Mouse (Mus musculus) kidney, embryonic 14.5 days (tissue): Measurements from ENCODE around the gene Rgs9bp. TPM values are rescaled to one million over a fixed set of nuclear protein-coding genes. Genes with fewer than 3 reads are reported as not detected.

ENCODE experiments used
- ATAC-seq: fragments of 200-750 bp; cut with Nextera tagmentation; 2 replicates; pipeline ENCODE4 v1.8.0; 2017; ENCODE audit warnings: moderate number of reproducible peaks, mild to moderate bottlenecking, moderate TSS enrichment, moderate library complexity; ENCODE audit not compliant: low FRiP score, low TSS enrichment
- H3K27ac ChIP-seq: fragments of 300-500 bp; sonication (generic); 2 replicates; pipeline ENCODE4 v1.5.1; 2014; ENCODE audit warnings: low read depth, mild to moderate bottlenecking, low read length, moderate library complexity, mixed read lengths
- H3K27me3 ChIP-seq: fragments of 300-500 bp; sonication (generic); 2 replicates; pipeline ENCODE4 v1.6.1; 2014; ENCODE audit warnings: mild to moderate bottlenecking, low read length; ENCODE audit not compliant: control insufficient read depth, insufficient read depth
- H3K36me3 ChIP-seq: fragments of 300-500 bp; sonication (generic); 2 replicates; pipeline ENCODE4 v1.6.1; 2014; ENCODE audit warnings: low read length, mixed read lengths; ENCODE audit not compliant: control insufficient read depth, insufficient read depth
- H3K4me1 ChIP-seq: fragments of 300-500 bp; sonication (generic); 2 replicates; pipeline ENCODE4 v1.6.1; 2014; ENCODE audit warnings: low read length, mixed read lengths; ENCODE audit not compliant: control insufficient read depth, insufficient read depth
- H3K4me2 ChIP-seq: fragments of 300-500 bp; sonication (generic); replicated peaks from 2 replicates; pipeline ENCODE4 v1.6.1; 2014; ENCODE audit warnings: low read depth, mild to moderate bottlenecking, low read length
- H3K4me3 ChIP-seq: fragments of 300-500 bp; sonication (generic); 2 replicates; pipeline ENCODE4 v1.5.1; 2014; ENCODE audit warnings: mild to moderate bottlenecking, low read length
- H3K9ac ChIP-seq: fragments of 300-500 bp; sonication (generic); 2 replicates; pipeline ENCODE4 v1.6.1; 2014; ENCODE audit warnings: low read depth, mild to moderate bottlenecking, low read length, moderate library complexity
- H3K9me3 ChIP-seq: fragments of 300-500 bp; sonication (generic); 2 replicates; pipeline ENCODE4 v1.6.1; 2016; ENCODE audit warnings: low read length; ENCODE audit not compliant: control insufficient read depth
- WGBS: fragments of 180-500 bp; shearing (Covaris S2); extraction: QIAGEN DNeasy Blood & Tissue Kit; methylation state at CpG from one replicate; pipeline ENCODE4 v1.1.7; 2014; 5-methylcytosine and 5-hydroxymethylcytosine counted together
- polyA plus RNA-seq: library from polyadenylated mRNA; unstranded; fragments of >200 nt; fragmentation: Nextera tagmentation; extraction: Ambion mirVana; gene quantifications from 2 replicates; pipeline ENCODE4 v1.2.1, GENCODE M21; 2014

Gene Rgs9bp
- polyA plus RNA-seq, result 0.17 and 0.28 TPM in 2 replicates

DNA sequence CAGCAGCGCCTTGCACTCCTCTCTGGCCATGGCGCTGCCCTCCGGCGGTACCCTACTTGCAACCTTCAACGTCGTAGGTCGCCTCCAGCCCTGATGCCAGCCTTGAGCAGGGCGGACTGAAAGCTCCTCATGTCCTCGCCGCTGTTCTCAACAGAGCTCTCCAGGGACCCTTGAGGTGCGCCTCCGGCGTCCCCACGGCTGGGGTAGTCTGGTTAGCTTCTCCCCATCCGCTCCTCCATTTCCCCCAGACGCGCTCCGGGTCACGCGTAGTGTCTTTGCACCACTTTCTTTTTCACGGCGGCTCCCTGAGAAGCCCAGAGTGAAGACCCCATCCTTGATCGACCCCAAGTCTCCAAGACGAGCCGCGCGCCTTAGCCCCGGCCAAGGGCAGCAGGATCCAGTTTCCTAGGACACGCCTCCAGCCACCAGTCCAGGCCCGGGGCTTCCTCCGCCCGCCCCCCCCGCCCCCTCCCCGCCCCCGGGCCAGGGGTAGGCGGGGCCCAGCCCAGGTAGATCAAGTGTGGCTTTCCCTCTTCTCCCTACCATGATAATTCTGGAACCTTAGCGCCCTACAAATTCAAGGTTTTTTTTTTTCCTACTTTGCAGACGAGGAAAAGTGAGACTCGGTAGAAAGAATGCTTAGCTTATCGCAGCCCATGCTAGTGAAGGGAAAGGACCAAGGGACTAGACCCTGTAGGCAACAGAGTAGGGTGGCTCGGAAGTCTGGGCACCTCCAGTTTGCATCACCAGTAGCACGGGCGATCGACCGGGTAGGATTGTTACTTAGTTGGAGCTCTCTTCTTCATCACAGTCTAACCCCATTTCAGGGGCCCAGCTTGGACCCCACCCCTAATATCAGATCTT, at the start of gene Rgs9bp:
TSS of gene Rgs9bp (minus strand) at position 392 of the 864 bp plus-strand sequence.
- H3K36me3 ChIP-seq, result no peaks in the 10 kb centered on the region
- under 1% methylated on average over 45 of the region's 45 CpGs for WGBS
- peak; percentile 82 for ATAC-seq
- peak within 1 kb of the TSS; percentile 91 for H3K4me3 ChIP-seq
- H3K27me3 ChIP-seq, result peaks cover 23% of the 10 kb centered on the region
- peak within 1 kb of the TSS; percentile 99 for H3K4me2 ChIP-seq
- H3K9me3 ChIP-seq, result no peaks in the 10 kb centered on the region
- peaks cover 17% of the 10 kb centered on the region for H3K4me1 ChIP-seq
- peak within 1 kb of the TSS; percentile 59; the same call in 1 of the 2 replicates for H3K27ac ChIP-seq
- peak within 1 kb of the TSS; percentile 84 for H3K9ac ChIP-seq

DNA sequence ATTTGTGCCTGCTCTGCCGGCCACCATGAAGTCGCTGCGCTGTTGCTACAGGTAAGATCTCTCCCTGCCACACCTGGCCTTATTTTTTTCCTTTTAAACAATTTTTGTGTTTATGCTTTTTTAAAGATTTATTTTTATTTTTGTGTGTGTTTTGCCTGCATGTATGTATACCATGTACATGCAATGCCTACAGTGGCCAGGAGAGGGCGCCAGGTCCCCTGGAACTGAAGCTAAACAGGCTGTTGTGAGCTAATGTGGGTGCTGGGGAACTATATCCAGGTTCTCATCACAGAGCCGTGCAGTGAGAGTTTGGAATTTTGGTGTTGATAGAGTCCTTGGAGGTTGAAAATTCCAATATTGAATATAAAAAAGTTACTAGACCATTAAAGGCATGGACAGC, 43.1 kb upstream of the Rgs9bp start:
- Histone ChIP-seq H3K36me3 (peaks cover 53% of the 10 kb centered on the region), H3K9ac (no peak overlapping the region), H3K27ac (no peak overlapping the region), H3K4me2 (no peak overlapping the region), H3K4me1 (no peaks in the 10 kb centered on the region), H3K27me3 (no peaks in the 10 kb centered on the region), H3K4me3 (no peak overlapping the region), H3K9me3 (no peaks in the 10 kb centered on the region)
- ATAC-seq, result no peak
- 74% methylated on average over 5 of the region's 5 CpGs for WGBS

DNA sequence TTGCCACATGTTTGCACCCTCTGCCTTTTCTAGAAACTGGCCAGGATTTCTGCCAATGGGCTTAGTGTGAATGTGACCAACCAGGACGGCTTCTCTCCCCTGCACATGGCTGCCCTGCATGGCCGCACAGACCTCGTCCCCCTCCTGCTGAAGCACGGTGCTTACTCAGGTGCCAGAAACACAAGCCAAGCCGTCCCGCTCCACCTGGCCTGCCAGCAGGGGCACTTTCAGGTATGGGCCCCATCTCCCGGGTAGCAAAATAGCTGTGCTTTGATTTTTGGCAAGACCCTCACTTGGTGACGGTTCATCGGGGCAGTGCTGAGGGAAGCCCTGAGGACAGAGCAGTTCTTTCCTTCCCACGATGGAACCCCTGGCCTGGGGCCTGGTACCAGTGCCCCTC, 42.0 kb upstream of the Rgs9bp start:
- Histone ChIP-seq H3K36me3 (peaks cover 60% of the 10 kb centered on the region), H3K4me2 (no peak overlapping the region), H3K9ac (no peak overlapping the region), H3K27me3 (no peaks in the 10 kb centered on the region), H3K27ac (no peak overlapping the region), H3K4me1 (no peaks in the 10 kb centered on the region), H3K9me3 (no peaks in the 10 kb centered on the region), H3K4me3 (no peak overlapping the region)
- ATAC-seq, result no peak
- WGBS, result 84% methylated on average over 10 of the region's 10 CpGs

DNA sequence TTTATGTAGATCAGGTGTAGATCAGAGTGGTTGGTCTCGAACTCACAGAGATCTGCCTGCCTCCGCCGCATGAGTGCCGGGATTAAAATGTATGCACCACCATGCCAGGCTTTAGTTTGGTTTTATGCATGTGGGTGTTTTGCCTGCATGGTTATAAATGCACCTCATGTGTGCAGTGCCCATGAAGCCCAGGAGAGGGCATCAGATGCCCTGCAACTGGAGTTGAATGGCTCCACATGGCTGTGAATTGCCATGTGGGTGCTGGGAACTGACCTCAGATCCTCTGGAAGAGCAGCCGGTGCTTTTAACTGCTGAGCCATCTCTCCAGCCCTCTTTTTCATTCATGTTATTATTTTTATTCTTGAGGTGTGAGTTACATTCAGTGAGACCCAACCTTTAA, 40.7 kb upstream of the Rgs9bp start:
- ATAC-seq, result no peak
- no peaks in the 10 kb centered on the region for H3K27me3 ChIP-seq
- no peaks in the 10 kb centered on the region for H3K4me1 ChIP-seq
- no peak overlapping the region for H3K27ac ChIP-seq
- no peak overlapping the region for H3K4me2 ChIP-seq
- H3K4me3 ChIP-seq, result no peak overlapping the region
- no peak overlapping the region for H3K9ac ChIP-seq
- 97% methylated on average over 5 of the region's 5 CpGs for WGBS
- peaks cover 61% of the 10 kb centered on the region for H3K36me3 ChIP-seq
- no peaks in the 10 kb centered on the region for H3K9me3 ChIP-seq

DNA sequence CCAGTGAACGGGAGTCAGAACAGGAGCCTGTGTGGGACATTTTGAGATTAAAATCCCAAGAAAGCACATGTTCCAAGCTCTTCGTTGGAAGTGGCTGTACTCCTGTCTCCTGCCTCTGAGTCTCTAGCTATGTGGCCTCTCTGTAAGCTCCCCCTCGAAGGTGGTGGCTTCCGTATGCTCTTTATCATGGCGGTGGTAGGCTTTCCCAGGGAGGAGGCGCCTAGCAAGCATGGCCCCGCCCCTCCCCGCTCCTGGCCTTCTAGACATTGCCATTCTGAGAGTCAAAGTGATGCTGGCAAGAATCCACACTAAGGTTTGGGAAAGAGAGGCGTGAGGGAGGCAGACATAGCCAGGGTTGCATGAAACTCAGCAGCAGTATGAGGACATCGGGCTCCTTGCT, 37.2 kb upstream of the Rgs9bp start:
- no peak overlapping the region for H3K4me3 ChIP-seq
- ATAC-seq, result no peak
- H3K27me3 ChIP-seq, result no peaks in the 10 kb centered on the region
- H3K36me3 ChIP-seq, result peaks cover 68% of the 10 kb centered on the region
- no peaks in the 10 kb centered on the region for H3K9me3 ChIP-seq
- H3K27ac ChIP-seq, result no peak overlapping the region
- WGBS, result 96% methylated on average over 10 of the region's 10 CpGs
- no peak overlapping the region for H3K4me2 ChIP-seq
- no peak overlapping the region for H3K9ac ChIP-seq
- H3K4me1 ChIP-seq, result no peaks in the 10 kb centered on the region

DNA sequence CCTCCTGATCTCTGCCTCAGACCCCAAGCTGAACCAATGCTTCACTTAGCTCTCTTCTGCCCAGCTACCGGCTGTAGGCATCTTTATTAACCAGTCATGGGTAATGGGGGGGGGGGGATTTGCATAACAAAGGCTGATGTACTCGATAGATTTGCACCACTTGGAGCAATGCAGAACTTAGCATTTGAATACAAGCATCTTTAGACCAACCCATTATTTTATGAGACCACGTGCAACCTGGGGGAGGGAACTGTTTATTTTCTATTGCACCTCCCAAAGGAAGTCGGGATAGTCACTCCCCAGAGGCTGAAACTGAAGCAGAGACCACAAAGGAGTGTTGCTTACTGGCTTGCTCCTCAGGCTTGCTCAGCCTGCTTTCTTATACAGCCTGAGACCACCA, 32.1 kb upstream of the Rgs9bp start:
- H3K36me3 ChIP-seq, result peaks cover 78% of the 10 kb centered on the region
- no peak for ATAC-seq
- no peaks in the 10 kb centered on the region for H3K4me1 ChIP-seq
- WGBS, result 71% methylated on average over 4 of the region's 4 CpGs
- no peaks in the 10 kb centered on the region for H3K9me3 ChIP-seq
- no peaks in the 10 kb centered on the region for H3K27me3 ChIP-seq
- no peak overlapping the region for H3K4me2 ChIP-seq
- no peak overlapping the region for H3K27ac ChIP-seq
- H3K9ac ChIP-seq, result no peak overlapping the region
- H3K4me3 ChIP-seq, result no peak overlapping the region

DNA sequence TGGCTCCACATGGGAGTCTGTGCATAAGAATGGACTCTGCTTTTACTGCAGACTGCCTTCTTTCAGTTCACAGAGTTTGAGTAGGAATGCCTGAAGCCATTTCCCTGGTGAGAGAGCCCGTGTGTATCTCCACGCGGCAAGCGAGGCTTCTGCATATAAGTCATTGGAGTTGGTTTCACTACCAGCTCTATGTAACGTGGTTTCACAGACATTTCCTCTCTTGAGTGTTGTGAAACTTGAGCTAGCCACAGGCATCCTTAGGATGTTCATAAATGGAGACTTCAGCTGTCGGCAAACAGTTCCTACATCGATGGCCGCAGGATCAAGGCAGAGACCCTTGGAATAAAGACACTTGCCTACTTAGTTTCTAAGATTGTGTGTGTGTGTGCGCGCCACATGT, 23.9 kb upstream of the Rgs9bp start:
- ATAC-seq, result no peak
- no peak overlapping the region for H3K9ac ChIP-seq
- H3K36me3 ChIP-seq, result peaks cover 47% of the 10 kb centered on the region
- H3K27ac ChIP-seq, result no peak overlapping the region
- no peaks in the 10 kb centered on the region for H3K4me1 ChIP-seq
- H3K4me2 ChIP-seq, result no peak overlapping the region
- no peaks in the 10 kb centered on the region for H3K27me3 ChIP-seq
- H3K4me3 ChIP-seq, result no peak overlapping the region
- H3K9me3 ChIP-seq, result no peaks in the 10 kb centered on the region
- WGBS, result 93% methylated on average over 10 of the region's 10 CpGs

DNA sequence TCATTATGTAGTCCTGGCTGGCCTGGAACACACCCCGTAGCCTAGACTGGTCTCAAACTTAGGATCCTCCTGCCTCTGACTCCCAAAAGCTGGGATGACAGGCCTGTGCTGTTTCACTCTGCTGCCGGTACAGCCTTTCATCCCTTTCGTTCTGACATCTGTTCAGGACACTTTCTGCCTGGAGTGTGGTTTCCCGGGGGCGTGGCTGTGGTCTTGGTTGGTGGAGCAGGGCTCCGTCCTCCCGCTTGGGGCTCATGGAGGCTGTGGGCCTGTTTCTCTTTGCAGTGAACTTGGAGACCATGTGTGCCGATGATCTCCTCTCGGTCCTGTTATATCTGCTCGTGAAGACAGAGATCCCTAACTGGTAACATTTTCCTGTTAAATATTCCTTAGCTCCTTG, 21.4 kb upstream of the Rgs9bp start:
- Histone ChIP-seq H3K4me3 (no peak overlapping the region), H3K9me3 (no peaks in the 10 kb centered on the region), H3K36me3 (peaks cover 49% of the 10 kb centered on the region), H3K27me3 (no peaks in the 10 kb centered on the region), H3K4me1 (no peaks in the 10 kb centered on the region), H3K9ac (no peak overlapping the region), H3K4me2 (no peak overlapping the region), H3K27ac (no peak overlapping the region)
- 80% methylated on average over 10 of the region's 10 CpGs for WGBS
- ATAC-seq, result no peak

DNA sequence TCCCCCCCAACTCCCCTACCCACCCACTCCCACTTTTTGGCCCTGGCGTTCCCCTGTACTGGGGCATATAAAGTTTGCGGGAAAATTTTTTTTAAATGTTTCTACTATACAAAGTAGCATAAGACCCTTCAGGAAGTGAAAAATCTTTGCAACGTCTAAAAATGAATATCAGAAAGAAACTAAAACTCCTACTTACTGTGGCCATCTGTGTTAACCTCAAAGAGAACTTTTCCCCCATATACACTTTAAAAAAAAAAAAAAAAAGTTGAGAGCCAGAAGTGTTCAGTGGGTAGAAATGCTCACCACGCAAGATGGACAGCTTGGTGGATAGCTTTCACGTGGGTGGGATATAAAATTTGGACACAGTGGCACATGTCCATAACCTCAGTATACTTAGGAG, 17.4 kb upstream of the Rgs9bp start:
- no peak overlapping the region for H3K4me3 ChIP-seq
- H3K27me3 ChIP-seq, result no peaks in the 10 kb centered on the region
- no peak overlapping the region for H3K27ac ChIP-seq
- H3K36me3 ChIP-seq, result peaks cover 27% of the 10 kb centered on the region; the same call in 1 of the 2 replicates
- H3K4me1 ChIP-seq, result no peaks in the 10 kb centered on the region
- no peak overlapping the region for H3K4me2 ChIP-seq
- H3K9me3 ChIP-seq, result no peaks in the 10 kb centered on the region
- 98% methylated on average over 5 of the region's 5 CpGs for WGBS
- H3K9ac ChIP-seq, result no peak overlapping the region
- no peak for ATAC-seq
